Mouse (Mus musculus): Measurements from ENCODE around the gene Hypk.

Hypk gene

DNA sequence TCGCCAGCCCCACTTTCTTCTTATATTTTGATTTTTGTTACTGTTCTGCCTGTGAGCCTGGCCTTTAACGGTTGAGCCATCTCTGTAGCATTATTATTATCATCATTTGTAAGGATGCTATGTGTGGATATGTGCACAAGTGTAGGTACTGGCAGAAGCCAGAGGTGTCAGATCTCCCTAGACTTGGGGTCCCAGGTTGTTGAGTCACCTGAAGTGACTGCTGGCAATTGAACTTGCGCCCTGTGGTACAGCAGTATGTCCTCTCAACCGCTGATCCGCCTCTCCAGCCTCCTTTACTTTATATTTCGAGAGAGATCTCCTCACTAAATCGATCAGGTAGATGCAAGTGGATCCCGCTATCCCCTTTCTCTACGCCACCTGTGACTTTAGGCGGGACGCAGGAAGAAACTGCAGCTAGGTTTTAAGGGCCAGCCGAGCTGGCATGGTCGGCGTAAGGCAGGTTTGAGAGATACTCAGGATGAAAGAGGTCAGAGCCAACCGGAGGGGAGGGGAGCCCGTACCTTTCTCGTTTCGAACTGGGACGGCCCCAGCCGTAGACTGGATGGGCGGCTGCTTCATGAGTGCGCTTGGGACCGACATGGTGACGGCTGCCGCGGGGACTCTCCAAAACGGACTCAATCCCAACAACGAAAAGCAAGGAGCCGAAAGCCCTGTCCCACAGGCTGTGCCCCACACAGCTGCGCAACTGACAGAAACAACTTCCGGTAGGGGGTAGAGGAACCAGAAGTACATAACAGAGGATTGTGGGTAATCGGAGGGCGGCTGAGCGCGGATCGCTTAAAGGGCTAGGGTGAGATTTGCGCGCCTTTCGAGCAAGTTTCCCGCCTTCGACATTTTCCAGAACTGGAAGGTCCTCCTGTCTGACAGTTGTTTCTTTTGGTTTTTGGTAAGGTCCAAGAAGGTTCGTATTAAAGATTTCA, 53.1 kb downstream of the Hypk start, which contains the start of the genes Mfap1a and Wdr76:
Gene Mfap1a (minus strand): TSS at position 724 of the 941 bp plus-strand sequence.
Gene Wdr76 (plus strand): TSS at position 782 of the 941 bp plus-strand sequence.
- DNase-seq (ENCODE audit: low read depth, low spot score) = peak; percentile 81

DNA sequence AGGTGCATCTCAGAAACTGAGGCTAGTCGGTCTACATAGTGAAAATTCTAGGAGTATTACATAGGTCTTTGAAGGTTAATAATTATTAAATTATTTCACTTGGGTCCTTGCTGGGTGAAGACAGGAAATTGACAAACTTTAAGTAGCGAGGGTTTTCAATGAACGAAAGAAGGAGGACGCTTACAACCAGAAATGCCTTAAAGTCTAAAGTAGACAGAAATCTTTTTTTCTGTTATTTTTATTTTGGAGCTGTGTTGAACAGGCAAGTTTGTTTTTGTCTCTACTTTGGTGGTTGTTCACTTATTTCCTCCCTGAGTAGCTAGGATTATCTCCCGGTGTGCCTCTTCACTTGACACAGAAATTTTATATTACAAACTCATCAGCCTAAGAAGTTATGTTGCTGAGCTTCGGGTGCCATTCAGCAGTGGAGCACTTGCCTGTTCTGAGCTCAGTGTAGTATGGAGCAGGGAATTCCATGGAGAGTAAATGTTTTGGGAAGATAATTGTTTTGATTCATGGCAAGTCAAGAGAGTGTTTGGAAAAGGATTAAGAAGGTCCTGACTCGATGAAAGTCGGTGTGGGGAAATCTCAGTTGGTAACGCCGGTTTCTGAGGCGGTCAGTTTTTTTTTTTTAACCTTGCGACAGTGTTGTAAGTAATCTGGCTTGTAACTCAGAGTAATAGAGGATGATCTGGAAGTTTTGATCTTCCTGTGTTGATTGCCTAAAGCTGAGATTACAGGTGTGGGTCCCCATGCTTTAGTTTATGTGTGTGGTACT, 54.3 kb downstream of the Hypk start:
- no peak for DNase-seq (ENCODE audit: low read depth, low spot score)

DNA sequence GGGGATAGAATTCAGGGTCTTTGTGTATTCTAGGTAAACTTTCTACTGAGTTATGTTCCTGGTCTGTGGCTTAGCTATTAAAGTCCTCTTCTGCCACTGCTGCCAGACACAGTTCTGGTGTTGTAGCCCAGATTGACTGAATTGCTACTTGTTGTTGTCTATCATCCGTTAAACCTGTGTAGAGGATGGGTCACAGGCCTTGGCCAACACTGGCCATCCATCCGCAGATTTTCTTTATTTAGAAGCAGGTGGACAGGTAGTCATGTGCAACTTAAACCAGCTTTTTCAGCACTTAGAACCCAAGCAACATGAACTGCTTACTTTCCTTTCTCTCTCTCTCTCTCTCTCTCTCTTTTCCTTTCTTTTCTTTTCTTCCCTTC, 54.9 kb downstream of the Hypk start:
- DNase-seq (ENCODE audit: low read depth, low spot score) = no peak

Data from retina, adult 2 months (tissue).